Mouse (Mus musculus): Measurements from ENCODE around the gene Inka2.

DNA sequence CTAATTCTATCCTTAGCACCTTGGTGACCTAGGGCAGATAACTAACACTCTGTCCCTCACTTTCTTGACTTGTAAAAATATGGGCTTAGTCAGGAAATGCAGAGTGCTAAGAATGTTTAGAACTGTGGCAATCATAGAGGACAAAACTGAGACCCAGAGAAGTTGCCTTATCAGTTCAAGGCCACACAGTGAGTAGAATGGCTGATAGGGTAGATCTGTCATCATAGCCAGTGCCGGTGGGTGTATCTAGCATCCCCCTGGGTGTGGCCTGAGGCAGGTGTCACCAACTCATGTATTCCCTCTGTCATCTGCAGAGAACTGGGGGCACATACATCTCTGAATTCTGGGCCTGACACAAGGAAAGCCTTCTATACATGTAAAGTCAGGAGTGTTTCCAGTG lies 6.1 kb upstream of the Inka2 start:
- no peak for TF ChIP-seq CTCF (IDR thresholded peaks at IDR 0.05; ENCODE audit: borderline replicate concordance, extremely low read depth, insufficient read depth, insufficient read length)
- TF ChIP-seq POLR2A (IDR thresholded peaks at IDR 0.05; ENCODE audit: borderline replicate concordance, extremely low read depth, insufficient read depth, insufficient read length, poor library complexity, severe bottlenecking) = no peak

All from brain, embryonic 14.5 days (tissue).